Mouse (Mus musculus) spleen, embryonic (tissue): ENCODE results near the gene Mrgpra6.

Experiments used
- CTCF ChIA-PET: fragments of 350-600 bp; sonication (Branson Sonifier 250); formaldehyde crosslinking; loops from one replicate; lab custom pipeline; 2022; lab: Charles Lee

Gene Mrgpra6

DNA sequence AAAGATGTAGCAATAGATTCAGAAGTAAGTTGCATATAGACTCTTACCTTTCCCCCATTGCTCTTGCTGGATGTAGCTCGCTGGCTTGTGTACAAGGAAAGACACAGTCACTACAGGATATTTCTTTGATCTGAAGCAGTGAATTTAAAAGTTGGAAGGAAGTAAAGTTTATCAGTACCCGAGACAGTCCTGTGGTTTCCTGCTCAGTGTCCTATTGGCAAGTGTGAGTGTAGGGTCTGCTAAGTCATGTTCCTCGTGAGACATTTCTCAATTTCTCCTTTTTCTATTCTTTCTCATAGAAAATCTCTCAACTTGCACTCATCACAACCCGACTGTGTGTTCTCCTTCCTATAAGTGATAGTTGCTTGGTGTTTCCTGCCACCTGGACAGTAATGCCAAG, at the start of gene Mrgpra6:
Gene Mrgpra6 (minus strand): TSS at position 91 of the 400 bp plus-strand sequence.
- CTCF ChIA-PET, result no interaction called here

DNA sequence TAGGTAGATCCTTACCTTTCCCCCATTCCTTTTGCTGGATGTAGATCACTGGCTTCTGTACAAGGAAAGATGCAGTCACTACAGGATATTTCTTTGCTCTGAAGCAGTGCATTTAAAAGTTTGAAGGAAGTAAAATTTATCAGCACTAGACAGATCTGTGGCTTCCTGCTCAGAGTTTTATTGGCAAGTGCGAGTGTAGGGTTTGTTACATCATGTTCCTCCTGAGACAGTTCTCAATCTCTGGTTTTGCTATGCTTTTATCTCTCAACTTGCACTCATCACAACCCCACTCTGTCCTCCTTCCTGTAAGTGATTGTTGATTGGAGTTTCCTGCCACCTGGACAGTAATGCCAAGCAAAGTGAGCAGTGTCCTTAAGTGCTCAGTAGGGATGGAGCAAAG, 48.0 kb upstream of the Mrgpra6 start, which contains the start of gene Mrgpra9:
Gene Mrgpra9 (minus strand): TSS at position 79 of the 400 bp plus-strand sequence.
- CTCF ChIA-PET, result no interaction called here

DNA sequence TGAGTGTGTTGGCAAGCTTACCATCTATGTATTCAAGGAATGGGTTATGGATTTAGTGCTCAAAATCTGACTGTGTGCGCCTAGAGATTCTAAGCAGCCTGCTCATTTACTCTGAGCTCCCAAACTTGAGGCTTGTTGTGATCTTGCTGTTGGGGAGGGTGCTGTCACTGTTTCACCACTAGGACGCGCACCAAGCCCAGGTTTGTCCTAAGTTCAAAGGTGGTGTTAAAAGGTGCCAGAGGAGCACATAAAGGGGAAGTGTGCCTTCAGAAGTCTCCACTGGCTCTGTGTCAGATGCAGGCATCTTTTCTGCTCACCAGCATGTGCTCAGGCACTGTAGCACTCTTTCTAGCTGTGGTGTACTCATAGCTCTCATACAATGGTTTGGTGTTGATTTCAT, 39.9 kb upstream of the Mrgpra6 start:
- CTCF ChIA-PET, result interaction anchor here (0.8 kb wide), 1 partner anchor 28 kb away, joined by 5 read pairs; no protein-coding TSS in a partner anchor

DNA sequence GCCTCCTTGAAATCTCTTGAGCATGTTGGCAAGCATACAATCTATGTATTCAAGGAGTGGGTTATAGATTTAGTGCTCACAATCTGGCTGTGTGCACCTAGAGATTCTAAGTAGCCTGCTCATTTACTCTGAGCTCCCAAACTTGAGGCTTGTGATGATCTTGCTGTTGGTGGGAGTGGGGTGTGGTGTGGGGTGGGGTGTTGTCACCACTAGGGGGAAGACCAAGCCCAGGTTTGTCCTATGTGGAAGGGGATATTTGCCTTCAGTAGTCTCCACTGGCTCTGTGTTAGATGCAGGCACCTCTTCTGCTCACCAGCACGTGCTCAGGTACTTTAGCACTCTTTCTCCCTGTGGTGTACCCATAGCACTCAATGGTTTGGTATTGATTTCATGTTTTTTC, 9.4 kb downstream of the Mrgpra6 start:
- CTCF ChIA-PET, result no interaction called here

DNA sequence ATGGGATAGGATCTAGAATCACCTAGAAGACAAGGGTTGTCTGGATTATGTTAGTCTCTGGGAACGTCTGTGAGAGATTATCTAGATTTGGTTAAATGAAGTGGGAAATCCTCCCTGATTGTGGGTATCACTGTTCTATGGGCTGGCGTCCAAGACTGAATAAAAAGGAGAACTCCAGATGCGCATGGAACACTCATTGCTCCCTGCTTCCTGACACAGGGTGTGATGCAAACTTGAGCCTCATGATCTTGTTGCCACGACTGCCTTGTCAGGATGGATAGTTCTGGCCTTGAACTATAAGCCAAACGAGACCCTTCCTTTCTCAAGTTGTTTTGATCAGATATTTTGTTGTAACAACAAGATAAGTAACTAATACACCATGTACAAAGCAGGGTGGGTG, 33.9 kb downstream of the Mrgpra6 start:
- CTCF ChIA-PET, result no interaction called here

DNA sequence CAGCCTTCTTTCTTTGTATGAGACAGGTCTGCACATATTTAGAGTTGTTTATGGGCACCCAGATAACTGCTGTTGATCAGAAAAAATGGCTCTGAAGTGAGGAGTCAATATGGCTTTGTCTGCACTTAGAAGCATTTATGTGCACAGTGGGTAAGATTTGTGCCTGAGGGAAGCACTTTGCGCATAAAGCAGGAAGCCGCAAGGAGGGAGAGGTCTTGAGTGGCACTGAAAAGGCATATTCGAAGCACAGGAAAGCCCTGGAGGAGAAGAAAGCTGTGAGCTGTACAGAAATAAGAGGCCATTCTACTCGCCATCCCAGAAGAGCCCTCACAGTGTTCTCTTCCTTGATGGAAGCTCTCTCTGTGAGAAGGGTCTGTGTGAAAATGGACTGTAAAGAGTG, 39.7 kb downstream of the Mrgpra6 start:
- CTCF ChIA-PET, result interaction anchor here (0.7 kb wide), 1 partner anchor 189 kb away, joined by 6 read pairs; no protein-coding TSS in a partner anchor

DNA sequence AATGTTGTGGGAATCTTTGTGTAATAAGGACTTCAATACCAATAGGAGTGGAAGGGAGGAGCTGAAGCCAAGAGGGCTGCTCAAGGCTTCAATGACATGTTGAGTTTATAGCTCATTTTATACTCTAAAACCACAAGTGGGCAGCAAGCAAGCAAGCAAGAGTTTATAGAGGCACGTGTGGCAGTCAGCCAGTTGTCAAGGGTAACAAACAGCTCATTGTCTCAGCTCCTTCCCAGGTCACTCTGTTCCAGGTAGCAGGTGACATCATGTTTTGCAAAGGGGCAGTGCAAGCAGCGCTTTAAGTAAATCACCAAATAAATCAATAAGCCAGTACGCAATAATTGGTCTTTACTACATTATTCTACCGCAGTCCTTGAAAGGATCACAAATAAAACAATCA, 41.5 kb downstream of the Mrgpra6 start:
- CTCF ChIA-PET, result no interaction called here

DNA sequence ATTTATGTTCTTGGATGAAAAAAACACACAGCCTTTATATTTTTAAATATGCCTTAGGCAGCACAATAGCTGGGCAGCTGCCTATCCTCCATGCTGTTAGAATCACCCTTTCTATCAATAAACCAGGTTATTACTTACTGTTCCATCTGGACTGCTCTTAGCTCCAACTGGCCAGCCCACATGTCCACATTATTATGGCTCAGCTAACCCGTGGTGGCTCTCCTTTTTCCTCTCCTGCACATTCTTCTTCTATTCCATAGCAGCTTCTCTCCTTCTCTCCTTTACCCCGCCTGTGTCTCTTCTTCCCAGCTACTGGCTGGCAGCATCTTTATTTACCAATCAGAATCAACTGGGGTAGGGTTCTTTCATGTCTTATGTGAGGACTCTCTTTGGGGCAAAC, 46.3 kb downstream of the Mrgpra6 start:
- CTCF ChIA-PET, result no interaction called here

DNA sequence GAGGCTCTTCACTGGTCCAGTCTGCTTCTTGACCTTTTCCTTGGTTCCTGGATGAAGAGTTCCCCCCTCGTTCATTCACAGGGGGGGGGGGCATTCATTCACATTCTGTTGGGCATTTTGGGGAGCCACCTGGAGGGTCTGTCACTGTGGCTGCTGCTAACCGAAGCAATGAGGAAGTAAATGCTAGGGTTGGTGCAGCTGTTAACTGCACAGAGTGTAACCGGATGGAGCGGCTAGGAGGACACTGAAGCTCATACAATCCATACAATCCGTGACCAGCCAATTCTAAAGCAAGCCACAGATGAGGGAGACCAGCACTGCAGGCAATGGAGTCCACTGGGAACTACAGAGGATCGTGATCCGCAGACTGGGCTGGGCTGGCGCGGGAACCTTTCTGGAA, 47.0 kb downstream of the Mrgpra6 start:
- CTCF ChIA-PET, result no interaction called here

DNA sequence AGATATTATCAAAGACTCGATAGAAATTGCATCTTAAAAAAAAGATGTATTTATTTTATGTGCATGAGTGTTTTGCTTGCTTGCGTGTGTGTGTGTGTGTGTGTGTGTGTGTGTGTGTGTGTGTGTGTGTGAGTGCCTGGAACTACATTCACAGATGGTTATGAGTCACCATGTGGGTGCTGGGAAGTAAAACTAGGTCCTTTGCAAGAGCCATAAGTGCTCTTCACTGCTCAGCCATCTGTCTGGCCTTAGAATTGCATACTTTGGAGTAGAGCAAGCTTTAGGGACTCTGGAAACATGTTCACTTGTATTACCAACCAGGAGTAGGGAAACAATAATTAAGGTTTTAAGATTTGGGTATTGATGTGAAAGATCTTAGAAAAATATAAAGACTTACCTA, 48.9 kb downstream of the Mrgpra6 start:
- CTCF ChIA-PET, result interaction anchor here (0.5 kb wide), 1 partner anchor 21 kb away, joined by 6 read pairs; no protein-coding TSS in a partner anchor

DNA sequence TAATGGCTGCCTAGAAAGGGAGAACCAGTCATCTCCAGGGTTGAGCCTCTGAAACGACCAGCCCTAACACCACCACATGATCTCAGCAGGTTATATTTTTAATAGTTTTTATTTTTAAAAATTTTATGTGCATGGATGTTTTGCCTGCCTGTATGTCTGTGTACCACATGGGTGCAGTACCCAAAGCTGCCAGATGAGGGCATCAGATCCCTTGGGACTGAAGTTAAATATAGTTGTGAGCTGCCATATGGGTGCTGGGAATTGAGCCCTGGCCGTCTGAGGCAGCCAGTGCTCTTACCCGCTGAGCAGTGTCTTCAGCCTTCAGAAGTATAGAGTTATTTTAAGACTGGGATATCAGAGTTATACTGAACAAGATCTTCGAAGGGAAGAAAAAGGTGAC, 49.3 kb downstream of the Mrgpra6 start:
- CTCF ChIA-PET, result interaction anchor here (0.7 kb wide), 1 partner anchor 609 kb away, joined by 7 read pairs; no protein-coding TSS in a partner anchor

DNA sequence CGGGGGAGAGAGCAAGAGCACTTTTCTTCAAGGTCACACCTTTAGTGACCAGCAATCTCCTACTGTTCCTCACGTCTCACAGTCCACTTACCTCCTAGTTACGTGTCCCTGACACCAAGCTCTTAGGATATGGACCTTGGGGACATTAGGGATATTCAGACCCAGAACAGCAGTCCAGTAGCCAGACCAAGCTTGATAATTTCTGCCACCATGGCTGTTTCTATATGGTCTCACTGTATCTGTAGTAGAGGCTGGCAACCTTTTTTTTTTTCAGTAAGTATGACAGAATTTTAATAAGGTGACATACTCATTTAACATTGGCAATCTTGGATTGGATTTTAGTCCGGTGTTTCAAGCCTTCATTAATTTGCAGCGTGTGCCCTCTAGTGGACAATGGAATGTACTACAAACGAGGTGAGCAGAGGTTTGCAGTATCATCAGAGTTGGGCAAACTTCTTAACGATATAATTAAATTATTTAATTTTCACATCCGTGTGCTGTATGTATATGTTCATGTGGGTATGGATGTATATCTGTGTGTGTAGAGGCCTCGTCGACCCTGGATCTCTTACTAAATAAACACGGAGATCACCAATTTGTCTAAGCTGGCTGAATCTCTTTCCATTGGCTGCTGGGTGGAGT, 54.2 kb downstream of the Mrgpra6 start:
- CTCF ChIA-PET, result interaction anchor here (0.7 to 1.4 kb wide), 2 partner anchors 14 to 134 kb away, joined by 4 to 8 read pairs; no protein-coding TSS in a partner anchor

DNA sequence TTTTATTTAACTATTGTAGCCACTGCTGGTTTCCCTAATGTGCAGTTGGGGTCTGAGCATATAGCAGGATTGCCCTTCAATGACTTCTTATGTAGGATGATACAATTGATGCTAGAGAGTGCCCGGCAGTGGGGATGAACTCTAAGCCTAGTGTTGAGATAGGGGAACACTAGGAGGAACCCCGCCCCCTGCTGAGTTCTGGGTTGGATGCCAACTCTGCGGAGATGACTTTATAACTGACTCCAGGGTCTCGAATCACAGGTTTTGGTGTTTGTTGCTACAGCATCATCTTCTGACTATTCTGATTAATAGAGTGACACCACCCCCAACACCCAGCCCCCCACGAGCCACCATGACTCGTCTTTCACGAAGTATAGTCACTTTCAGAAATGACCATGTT, 56.4 kb downstream of the Mrgpra6 start:
- CTCF ChIA-PET, result interaction anchor here (0.6 to 0.7 kb wide), 2 partner anchors 187 to 188 kb away, joined by 3 to 4 read pairs; no protein-coding TSS in a partner anchor

DNA sequence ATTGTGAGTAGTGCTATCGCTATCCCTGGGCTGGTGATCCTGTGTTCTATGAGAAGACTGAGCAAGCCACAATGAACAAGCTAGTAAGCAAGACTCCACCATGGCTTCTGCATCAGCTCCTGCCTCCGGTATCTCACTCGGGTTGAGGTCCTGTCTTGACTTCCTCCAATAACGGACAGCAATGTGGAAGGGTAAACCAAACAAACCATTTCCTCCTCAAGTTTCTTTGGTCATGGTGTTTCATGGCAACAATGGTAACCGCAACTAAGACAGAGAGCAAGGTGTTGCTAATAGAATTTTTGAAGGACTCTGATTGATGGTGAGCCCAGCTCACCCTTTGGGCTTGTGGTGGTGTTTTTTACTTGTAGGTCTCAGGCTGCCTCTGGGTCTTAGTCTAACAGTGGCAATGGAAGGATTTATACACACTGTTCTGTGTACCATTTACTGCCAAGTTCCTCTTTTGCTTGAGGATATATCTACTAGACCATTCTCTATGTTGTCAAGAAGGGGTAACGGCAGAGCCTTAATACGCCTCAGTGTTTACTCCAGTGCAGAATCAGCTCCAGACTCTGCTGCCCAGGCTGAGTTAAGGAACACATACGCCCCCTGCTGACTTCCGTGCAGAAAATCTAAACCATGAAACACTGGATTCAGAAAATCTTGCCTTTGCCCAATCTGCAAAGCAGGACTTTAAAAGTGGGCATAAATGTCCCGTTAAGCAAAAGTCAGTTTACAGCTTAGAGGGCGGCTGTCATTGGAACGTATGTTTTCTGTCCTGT, 58.5 kb downstream of the Mrgpra6 start:
- CTCF ChIA-PET, result interaction anchor here (0.7 to 1.3 kb wide), 2 partner anchors 64 to 124 kb away, joined by 3 to 6 read pairs; no protein-coding TSS in a partner anchor

DNA sequence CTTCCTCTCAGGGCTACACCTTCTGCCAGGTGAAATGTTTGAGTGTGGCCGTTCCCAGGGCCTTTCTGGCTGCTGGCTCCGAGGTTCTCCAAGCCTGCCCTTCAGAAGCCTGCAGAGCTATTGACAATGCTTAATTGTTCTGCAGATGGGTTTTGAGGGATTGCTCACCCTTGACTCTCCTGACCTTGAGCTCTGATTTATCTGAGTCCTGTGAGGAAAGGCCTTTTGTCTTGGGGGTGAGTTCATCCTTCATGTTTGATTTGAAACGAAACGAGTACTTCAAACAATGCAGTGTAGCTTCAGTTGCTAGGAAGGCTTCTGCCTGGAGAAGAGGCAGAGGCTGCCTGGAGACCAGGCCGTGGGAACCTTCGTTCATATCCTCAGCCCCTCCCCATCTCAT, 60.4 kb downstream of the Mrgpra6 start:
- CTCF ChIA-PET, result no interaction called here

DNA sequence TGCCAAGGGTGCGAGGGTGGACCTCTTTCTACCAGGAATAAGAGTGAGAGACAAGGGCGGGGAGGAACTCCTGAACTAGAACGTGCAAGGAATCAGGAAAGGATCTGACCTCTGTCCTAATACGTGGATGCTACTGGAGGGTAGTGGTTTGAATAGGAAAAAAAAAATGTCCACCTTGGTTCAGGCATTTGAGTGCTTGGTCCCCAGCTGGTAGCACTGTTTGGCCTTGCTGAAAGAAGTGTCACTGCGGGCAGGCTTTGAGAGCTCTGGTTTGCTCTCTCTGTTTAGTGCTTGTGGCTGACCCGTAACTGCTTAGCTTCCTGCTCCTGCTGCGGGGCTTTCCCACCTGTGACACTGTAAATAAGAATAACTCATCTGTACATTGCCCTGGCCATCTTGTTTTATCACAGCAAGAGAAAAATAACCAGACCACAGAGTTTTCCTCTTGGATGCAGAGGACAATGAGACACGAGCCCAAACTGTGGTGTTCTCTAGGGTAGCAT, 64.8 kb downstream of the Mrgpra6 start:
- CTCF ChIA-PET, result interaction anchor here (1.2 kb wide), 1 partner anchor 118 kb away, joined by 3 read pairs; no protein-coding TSS in a partner anchor
